Mouse (Mus musculus): ENCODE results near the gene Tmem238.
"Not testable (repeated sequence)": the region's sequence is repeated elsewhere in the genome, so short reads cannot be mapped to it uniquely, and the experiment has no call there.

Tmem238 gene

DNA sequence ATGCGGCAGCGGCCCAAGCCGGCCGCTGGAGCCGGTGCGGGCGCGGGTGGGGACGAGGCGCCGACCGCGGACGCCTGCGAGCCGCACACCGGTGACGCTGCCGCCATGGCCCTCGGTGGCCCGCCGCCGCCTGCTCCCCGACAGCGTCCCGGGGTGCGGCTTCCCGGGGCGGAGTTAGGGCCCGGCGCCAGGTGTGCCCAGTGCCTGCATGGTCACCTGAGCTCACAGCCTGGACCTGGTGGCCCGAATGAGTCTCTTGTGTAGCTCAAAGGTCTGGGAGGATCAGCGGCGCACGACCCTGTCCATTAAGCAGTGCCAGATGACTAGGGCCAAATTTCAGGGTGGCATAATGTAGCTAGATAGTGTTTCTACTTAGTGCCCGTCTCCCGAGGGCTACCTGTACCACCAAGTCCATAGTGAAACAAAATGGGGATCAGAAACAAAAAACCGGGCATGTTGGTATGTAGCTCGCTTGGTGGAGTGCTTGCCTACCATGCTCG is at the start of gene Tmem238:
Gene Tmem238, minus strand, starts transcription at position 221 of the 500 bp plus-strand sequence.
- DNase-seq (ENCODE audit: low spot score in 2 of 2): no peak

GRCm38 (mm10) chr7:4837639-4838038 is 48.2 kb upstream of the Tmem238 start:
- DNase-seq (ENCODE audit: low spot score in 2 of 2): no peak

GRCm38 (mm10) chr7:4836351-4836792 is 46.9 kb upstream of the Tmem238 start:
- DNase-seq (ENCODE audit: low spot score in 2 of 2): peak in 1 of 2 experiments; percentile 44

- DNase-seq (ENCODE audit: low spot score in 2 of 2): no peak
These were observed 46.3 kb upstream of the Tmem238 start for GRCm38 (mm10) chr7:4835631-4836327.

GRCm38 (mm10) chr7:4830476-4830875 is 41.0 kb upstream of the Tmem238 start:
- DNase-seq (ENCODE audit: low spot score in 2 of 2): no peak

DNA sequence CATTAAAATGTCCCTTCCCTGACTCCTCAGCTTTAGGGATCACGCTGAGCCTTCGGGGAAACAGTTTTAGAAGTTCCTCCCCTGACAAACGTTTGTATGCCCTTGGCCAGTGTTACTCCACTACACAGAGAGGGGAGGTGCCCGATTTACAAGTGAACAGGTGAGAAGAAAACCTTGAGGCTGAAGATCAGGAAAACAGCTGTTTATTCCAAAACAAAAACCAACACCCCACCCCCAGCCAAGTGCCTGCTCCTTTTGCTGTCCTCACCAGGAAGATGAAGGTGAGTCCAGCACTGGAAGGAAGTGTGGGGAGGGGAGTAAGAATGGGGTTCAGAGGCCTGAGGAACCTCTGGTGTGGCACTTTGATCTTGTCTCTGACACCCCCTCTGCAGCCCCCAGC is 35.9 kb upstream of the Tmem238 start:
- no peak for DNase-seq (ENCODE audit: low spot score in 2 of 2)

DNA sequence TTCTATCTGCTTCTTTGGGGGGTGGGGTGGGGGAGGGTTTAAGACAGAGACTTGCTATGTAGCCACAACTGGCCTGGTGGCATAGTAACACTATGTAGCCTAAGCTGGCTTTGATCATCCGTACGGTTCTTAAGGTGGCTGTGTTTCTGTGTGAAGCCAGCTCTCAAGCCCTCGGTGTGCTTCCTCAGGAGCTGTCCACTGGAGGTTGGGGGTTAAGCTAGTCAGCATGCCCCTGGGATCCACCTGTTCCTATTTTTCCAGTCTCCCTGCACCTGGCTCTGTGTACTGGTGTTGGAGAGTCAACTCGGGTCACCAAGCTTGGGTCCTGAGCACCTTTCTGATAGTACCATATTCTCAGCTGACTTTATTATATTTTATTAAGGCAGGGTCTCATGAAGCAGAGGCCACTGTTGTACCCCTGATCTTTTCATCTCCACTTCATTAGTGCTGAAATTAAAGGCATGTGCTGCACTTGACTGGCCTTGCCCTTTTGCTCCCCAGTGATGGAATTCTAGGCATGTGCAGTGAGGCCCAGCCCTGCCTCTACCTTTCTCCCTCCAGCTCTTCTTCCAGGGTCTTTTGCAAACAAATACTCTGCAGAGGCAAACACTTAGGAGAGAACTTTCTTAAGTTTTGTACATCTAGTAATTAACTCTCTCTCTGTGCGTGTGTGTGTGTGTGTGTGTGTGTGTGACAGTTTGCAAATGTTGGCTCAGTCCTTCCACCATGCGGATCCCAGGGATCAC is 32.9 kb upstream of the Tmem238 start:
- no peak for DNase-seq (ENCODE audit: low spot score in 2 of 2)

DNA sequence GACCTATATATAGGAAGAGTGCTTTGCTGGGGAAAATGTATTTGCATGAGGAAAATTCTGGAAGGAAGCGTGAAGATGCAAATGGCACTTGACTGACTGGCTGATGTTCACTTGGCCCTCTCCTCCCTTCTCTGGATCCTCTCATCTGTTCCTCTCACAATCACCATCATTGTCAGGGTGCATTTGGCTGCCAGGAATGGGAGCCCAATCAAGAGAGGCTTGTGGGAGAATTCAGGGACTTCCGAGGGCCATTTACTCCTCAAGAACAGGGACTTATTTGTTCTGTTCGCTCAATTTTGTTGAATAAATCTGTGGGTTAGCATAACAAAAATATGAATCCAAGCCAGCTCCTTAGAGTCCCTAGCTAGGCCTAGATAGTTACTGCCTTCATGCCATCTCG is 32.2 kb upstream of the Tmem238 start:
- peak in 1 of 2 experiments; percentile 55 for DNase-seq (ENCODE audit: low spot score in 2 of 2)

DNA sequence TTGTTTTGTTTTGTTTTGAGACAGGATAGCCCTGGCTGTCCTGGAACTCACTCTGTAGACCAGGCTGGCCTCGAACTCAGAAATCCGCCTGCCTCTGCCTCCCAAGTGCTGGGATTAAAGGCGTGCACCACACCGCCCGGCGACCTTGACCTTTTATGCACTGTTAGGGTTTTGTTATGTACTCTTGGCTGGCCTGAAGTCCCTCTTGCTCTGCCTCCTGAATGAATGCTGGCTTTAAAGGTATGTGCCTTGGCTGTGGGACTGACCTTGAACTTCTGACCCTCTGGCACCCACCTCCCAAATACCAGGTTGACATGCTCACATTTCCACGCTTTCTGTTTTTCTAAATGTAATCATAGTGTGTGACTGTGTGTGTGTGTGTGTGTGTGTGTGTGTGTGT is 31.5 kb upstream of the Tmem238 start:
- DNase-seq (ENCODE audit: low spot score in 2 of 2): not testable (repeated sequence)

DNA sequence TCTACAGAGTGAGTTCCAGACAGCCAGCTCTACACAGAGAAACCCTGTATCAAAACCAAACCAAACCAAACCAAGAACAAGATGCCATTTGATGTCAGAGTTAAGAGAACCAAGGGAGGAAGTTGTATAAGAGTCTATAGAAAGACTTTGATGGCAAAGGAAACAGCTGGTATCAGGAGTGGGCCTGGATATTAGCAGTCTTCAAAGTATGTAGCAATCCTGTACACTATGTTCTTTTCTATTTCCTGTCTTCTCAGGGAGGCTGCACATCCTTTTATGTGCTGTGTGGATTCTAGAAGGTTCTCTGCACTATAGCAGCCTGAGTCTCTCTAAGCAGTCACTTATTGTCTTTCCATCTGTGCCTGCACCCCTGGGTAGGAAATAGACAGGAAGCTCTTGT is 27.1 kb upstream of the Tmem238 start:
- DNase-seq (ENCODE audit: low spot score in 2 of 2): no peak

- DNase-seq (ENCODE audit: low spot score in 2 of 2): no peak
These were observed 23.8 kb upstream of the Tmem238 start for GRCm38 (mm10) chr7:4813105-4813791.

DNA sequence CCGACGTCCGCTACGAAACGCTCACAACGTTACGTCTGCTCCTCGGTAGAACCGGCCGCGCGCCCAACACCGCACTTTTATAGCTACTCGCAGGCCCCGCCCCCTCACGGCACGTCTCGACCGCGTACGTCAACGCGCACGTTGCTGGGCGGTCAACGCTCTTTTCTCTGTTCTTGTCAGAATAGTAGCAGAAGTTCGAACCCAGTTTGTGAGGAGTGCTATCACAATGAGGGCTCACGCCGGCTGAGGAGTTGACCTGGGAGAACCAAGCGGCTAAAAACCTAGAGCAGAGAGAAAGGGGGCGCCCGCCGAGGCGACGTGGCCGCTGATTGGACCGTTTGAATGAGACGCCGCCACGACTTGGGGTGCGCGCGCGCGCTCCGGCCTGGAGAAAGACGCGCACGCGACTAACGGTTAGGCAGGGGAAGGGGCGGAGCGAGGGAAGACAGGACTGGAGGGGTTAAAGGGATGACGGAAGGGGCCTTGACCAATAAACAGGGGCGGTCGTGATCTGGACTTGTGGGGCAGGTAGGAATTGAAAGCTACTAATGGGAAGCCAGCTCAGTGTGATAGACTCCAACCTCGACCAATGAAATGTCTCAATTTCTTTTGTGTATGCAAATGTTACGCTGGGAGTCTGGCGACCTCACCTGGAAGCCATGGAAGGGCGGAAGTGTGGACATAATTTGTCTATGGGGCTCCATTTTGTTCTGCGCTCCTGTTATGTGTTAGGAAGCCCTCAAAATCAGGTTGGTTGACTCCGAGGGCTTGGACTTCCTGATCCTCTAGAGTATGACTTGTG is 23.0 kb upstream of the Tmem238 start, which contains the start of gene Ube2s:
Gene Ube2s, minus strand, starts transcription at position 288 of the 802 bp plus-strand sequence.
- peak; percentile 99 for DNase-seq (ENCODE audit: low spot score in 2 of 2)

DNA sequence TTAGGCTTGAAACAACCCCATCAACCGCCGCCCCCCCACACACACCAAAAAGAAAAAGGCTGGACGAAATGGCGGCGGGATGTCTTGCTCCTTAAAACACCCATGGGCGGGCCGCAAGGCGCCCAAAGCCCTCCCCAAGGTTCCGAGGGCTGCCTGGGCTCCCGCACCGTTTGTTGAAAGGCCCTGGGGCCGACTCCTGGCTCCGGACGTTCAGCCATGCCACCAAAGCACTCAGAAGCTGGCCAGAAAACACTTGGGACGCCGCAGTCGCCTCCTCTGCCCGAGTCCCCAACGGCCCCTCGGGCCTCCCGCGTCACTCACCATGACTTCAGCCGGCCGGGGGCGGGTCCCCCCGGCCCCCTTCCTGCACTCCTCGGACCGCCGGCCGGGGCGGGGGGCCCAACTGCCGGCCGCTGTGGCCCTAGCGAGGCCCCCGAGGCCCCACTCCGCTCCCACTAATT is 22.4 kb upstream of the Tmem238 start:
- DNase-seq (ENCODE audit: low spot score in 2 of 2): no peak

- not testable (repeated sequence) for DNase-seq (ENCODE audit: low spot score in 2 of 2)
These were observed 21.7 kb upstream of the Tmem238 start for GRCm38 (mm10) chr7:4811131-4811530.

DNA sequence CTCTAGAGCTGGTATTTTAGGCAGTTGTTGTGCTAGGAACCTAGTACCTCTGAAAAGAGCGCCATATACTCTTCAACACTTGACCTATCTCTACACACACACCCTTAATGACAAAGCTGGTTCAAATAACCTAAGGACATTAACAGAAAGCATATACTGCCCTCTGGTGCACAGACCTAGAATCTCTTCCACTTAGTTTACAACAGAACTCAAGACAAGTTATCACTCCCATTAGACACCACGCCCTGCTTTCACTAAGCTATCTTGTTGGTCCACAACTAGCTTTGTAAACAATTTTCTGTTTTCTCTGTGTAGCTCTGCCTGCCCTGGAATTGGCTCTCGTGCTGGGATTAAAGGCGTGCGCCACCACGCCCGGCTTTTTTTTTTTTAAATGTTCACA is 17.3 kb upstream of the Tmem238 start:
- DNase-seq (ENCODE audit: low spot score in 2 of 2): peak in 1 of 2 experiments; percentile 42

GRCm38 (mm10) chr7:4802247-4802646 is 12.8 kb upstream of the Tmem238 start:
- no peak for DNase-seq (ENCODE audit: low spot score in 2 of 2)

- peak in 1 of 2 experiments; percentile 26 for DNase-seq (ENCODE audit: low spot score in 2 of 2)
These were observed 6.4 kb upstream of the Tmem238 start for GRCm38 (mm10) chr7:4795767-4796433.

- DNase-seq (ENCODE audit: low spot score in 2 of 2): no peak
These were observed 5.2 kb upstream of the Tmem238 start for GRCm38 (mm10) chr7:4794631-4795168.

DNA sequence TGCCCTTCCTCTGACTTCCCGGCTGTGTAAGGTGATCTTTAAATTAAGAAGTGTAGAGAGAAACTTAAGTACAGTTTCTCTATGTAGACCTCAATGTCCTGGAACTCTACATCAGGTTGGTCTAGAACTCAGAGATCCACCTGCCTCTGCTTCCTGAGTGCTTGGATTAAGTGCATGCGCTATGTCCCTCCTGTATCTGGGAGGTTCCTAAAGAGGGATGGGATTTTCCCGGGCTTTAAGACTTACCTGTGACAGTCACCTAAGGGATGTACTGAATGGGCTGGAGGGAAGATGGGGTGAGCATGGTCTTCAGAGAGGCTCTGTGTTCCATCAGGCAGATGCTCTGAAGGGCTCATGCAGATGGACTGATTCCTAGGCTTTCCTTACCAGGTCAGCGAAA is 4.2 kb upstream of the Tmem238 start:
- no peak for DNase-seq (ENCODE audit: low spot score in 2 of 2)

DNA sequence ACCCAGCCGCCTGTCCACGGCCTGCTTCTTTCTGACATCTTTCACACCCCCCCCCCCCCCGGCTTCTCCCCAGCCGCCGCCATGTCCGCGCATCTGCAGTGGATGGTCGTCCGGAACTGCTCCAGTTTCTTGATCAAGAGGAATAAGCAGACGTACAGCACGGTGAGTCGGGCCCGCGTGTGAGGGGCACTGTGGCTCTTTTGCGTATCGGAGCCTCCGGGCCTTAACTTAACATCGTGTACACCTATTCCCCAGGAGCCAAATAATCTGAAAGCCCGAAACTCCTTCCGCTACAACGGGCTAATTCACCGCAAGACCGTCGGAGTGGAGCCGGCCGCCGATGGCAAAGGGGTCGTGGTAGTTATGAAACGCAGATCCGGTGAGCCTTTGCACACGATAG is 3.8 kb upstream of the Tmem238 start:
- not testable (repeated sequence) for DNase-seq (ENCODE audit: low spot score in 2 of 2)

Measured in left cerebral cortex, adult 9 months (tissue).